Mouse (Mus musculus): ENCODE results near the gene AI597479. TPM values are rescaled to one million over a fixed set of nuclear protein-coding genes. Genes with fewer than 3 reads are reported as not detected.
A peak's percentile ranks its signal among the peaks of the same experiment; 100 is the strongest.

The AI597479 gene
- polyA plus RNA-seq, 1 experiment from 2014 or later = 29.1 TPM

DNA sequence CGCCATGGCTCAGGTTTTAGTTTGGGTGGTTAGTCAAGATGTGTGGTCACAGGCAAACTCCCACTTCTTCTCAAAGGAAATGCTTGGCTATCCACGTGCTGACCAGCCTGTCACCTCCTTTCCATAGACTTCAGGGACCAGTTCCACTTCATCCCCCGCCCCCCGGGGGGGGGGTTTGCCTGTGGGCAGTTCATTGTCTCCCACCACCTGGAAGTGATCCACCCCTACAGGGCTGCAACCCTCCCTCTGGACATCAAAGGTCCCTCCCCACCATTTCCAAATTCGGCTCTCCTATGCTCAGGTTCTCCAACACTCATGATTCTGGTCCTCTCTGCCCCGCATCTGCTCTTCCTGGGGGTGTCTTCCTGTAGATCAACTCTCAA lies 64.6 kb downstream of the AI597479 start:
- Histone ChIP-seq H3K4me2 (ENCODE audit: low read depth, low read length) (peak overlapping the region; percentile 69), H3K9me3 (replicated peaks; ENCODE audit: control insufficient read depth, low read length) (no peaks in the 10 kb centered on the region), H3K27me3 (ENCODE audit: control insufficient read depth, insufficient read depth, low read length) (no peaks in the 10 kb centered on the region), H3K4me3 (replicated peaks; ENCODE audit: low read length) (peak overlapping the region; percentile 58), H3K9ac (ENCODE audit: low read length) (peak overlapping the region; percentile 80), H3K4me1 (ENCODE audit: control insufficient read depth, insufficient read depth, low read length) (peaks cover 34% of the 10 kb centered on the region), H3K27ac (ENCODE audit: low read length) (peak overlapping the region; percentile 91), H3K36me3 (ENCODE audit: control insufficient read depth, insufficient read depth, low read length) (no peaks in the 10 kb centered on the region)
- WGBS = 1% methylated on average over 5 of the region's 6 CpGs
- ATAC-seq (ENCODE audit: insufficient read depth, low FRiP score) = peak; percentile 27; the same call in 1 of the 2 replicates

DNA sequence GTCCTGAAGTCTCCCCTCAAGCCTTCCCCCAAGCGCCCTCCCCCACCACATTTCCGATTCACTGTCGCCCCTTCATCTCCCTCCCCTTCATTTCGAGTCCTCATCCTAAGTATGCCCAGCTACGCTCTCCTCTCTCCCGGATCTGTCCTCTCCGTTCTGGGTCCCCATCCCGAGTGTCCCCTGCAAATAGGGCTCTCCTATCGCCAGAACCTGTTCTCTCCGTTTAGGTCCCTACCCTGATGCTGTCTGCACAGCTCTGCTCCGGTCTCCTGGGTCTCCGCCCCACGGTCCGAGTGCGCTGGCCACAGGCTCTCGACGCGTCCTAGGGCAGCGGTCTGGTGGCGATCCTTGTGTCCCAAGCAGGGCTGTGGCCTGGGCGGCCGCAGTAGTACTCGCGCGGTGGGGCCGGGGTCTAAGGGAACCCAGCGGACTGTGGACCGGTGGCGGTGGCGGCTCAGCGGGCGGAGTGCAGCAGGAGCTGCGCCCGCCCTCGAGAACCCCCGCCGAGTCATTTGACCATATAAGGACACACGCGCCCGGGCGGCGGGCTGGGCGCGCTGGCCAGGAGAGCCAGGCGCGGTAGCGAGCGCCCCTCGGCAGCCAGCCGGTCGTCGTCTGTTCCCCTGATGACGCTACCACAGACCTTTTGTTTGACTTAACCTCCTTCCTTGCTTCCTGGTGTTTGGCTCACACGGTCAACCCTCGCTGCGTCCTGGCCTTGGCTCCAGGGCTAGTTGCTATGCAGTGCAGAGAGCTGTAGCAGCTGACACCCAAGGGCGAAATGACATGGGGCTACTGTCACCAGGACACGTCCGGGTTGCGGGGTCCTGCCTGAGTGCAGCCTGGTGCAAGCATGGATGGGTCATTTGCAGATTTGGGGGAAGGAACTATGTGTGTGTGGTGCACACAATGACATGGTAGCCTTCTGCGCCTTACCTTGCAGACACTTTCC lies 65.2 kb downstream of the AI597479 start:
- peak; percentile 94 for ATAC-seq (ENCODE audit: insufficient read depth, low FRiP score)
- H3K9me3 ChIP-seq (replicated peaks; ENCODE audit: control insufficient read depth, low read length) = no peaks in the 10 kb centered on the region
- H3K36me3 ChIP-seq (ENCODE audit: control insufficient read depth, insufficient read depth, low read length) = no peaks in the 10 kb centered on the region
- H3K4me1 ChIP-seq (ENCODE audit: control insufficient read depth, insufficient read depth, low read length) = peaks cover 38% of the 10 kb centered on the region
- peak overlapping the region; percentile 80 for H3K9ac ChIP-seq (ENCODE audit: low read length)
- peak overlapping the region; percentile 58 for H3K4me3 ChIP-seq (replicated peaks; ENCODE audit: low read length)
- no peaks in the 10 kb centered on the region for H3K27me3 ChIP-seq (ENCODE audit: control insufficient read depth, insufficient read depth, low read length)
- H3K27ac ChIP-seq (ENCODE audit: low read length) = peak overlapping the region; percentile 91
- H3K4me2 ChIP-seq (ENCODE audit: low read depth, low read length) = peak overlapping the region; percentile 69
- WGBS = 4% methylated on average over 61 of the region's 61 CpGs

DNA sequence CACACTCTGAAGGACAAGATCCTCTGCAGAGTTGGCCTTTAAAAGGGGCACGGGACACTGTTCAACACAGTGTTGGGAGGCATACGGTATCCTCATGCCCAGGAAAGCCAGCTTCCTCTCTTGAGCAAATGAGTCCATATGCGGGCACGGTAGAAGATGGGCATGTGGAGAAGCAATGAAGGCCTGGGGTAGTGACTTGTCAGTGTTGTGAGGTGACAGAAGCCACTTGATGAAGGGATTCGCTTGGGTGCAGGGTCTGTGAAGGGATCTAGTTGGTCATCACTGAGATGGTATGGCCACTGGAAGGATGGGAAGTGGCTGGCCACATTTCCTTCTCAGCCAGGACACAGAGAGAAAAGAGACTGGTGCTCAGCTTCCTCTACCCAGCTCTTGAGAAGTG lies 66.1 kb downstream of the AI597479 start:
- Histone ChIP-seq H3K9ac (ENCODE audit: low read length) (no peak overlapping the region), H3K36me3 (ENCODE audit: control insufficient read depth, insufficient read depth, low read length) (no peaks in the 10 kb centered on the region), H3K4me1 (ENCODE audit: control insufficient read depth, insufficient read depth, low read length) (peaks cover 33% of the 10 kb centered on the region), H3K27ac (ENCODE audit: low read length) (no peak overlapping the region), H3K9me3 (replicated peaks; ENCODE audit: control insufficient read depth, low read length) (no peaks in the 10 kb centered on the region), H3K27me3 (ENCODE audit: control insufficient read depth, insufficient read depth, low read length) (no peaks in the 10 kb centered on the region), H3K4me3 (replicated peaks; ENCODE audit: low read length) (no peak overlapping the region), H3K4me2 (ENCODE audit: low read depth, low read length) (no peak overlapping the region)
- WGBS = 91% methylated on average over 5 of the region's 5 CpGs
- no peak for ATAC-seq (ENCODE audit: insufficient read depth, low FRiP score)

Other genes starting within 250 kb of the AI597479 start
- gene Mrps9, start 247.5 kb upstream of the AI597479 start, polyA plus RNA-seq (2015; fragmentation: Nextera tagmentation; extraction: Ambion mirVana) = 47.9 and 48.9 TPM in 2 replicates
- 3.7 and 4.0 TPM in 2 replicates for gene Gpr45, start 145.8 kb upstream of the AI597479 start, polyA plus RNA-seq (2015; fragmentation: Nextera tagmentation; extraction: Ambion mirVana)
- gene Tgfbrap1, start 73 bp upstream of the AI597479 start, polyA plus RNA-seq (2015; fragmentation: Nextera tagmentation; extraction: Ambion mirVana) = 9.5 and 10.2 TPM in 2 replicates
- gene Fhl2, start 98.3 kb downstream of the AI597479 start, polyA plus RNA-seq (2015; fragmentation: Nextera tagmentation; extraction: Ambion mirVana) = 91.2 and 98.1 TPM in 2 replicates